Mouse (Mus musculus) hindbrain, embryonic 12.5 days (tissue): ENCODE measurements around the gene Sytl2. TPM values are rescaled to one million over a fixed set of nuclear protein-coding genes. Genes with fewer than 3 reads are reported as not detected.

Source experiments
- ATAC-seq: fragments of 200-750 bp; cut with Nextera tagmentation; 2 replicates; pipeline ENCODE4 v1.8.0; 2017; ENCODE audit warnings: moderate TSS enrichment; ENCODE audit not compliant: low FRiP score
- H3K27ac ChIP-seq: fragments of 300-500 bp; sonication (generic); 2 replicates; pipeline ENCODE4 v1.5.1; 2016; ENCODE audit warnings: mild to moderate bottlenecking
- H3K27me3 ChIP-seq: fragments of 300-500 bp; sonication (generic); 2 replicates; pipeline ENCODE4 v1.6.1; 2016; ENCODE audit warnings: mild to moderate bottlenecking
- H3K36me3 ChIP-seq: fragments of 300-500 bp; sonication (generic); 2 replicates; pipeline ENCODE4 v1.6.1; 2016; ENCODE audit warnings: mild to moderate bottlenecking
- H3K4me1 ChIP-seq: fragments of 300-500 bp; sonication (generic); 2 replicates; pipeline ENCODE4 v1.6.1; 2016
- H3K4me2 ChIP-seq: fragments of 300-500 bp; sonication (generic); replicated peaks from 2 replicates; pipeline ENCODE4 v1.6.1; 2016; ENCODE audit warnings: mild to moderate bottlenecking
- H3K4me3 ChIP-seq: fragments of 300-500 bp; sonication (generic); 2 replicates; pipeline ENCODE4 v1.5.1; 2016; ENCODE audit warnings: mild to moderate bottlenecking
- H3K9ac ChIP-seq: fragments of 300-500 bp; sonication (generic); 2 replicates; pipeline ENCODE4 v1.6.1; 2016; ENCODE audit warnings: mild to moderate bottlenecking, moderate library complexity
- H3K9me3 ChIP-seq: fragments of 300-500 bp; sonication (generic); replicated peaks from 2 replicates; pipeline ENCODE4 v1.6.1; 2016; ENCODE audit warnings: mild to moderate bottlenecking
- WGBS: fragments of 180-500 bp; shearing (Covaris S2); methylation state at CpG from one replicate; pipeline ENCODE4 v1.1.7; 2016; 5-methylcytosine and 5-hydroxymethylcytosine counted together
- polyA plus RNA-seq: library from polyadenylated mRNA; unstranded; fragments of >200 nt; fragmentation: Nextera tagmentation; extraction: Ambion mirVana; gene quantifications from 2 replicates; pipeline ENCODE4 v1.2.1, GENCODE M21; 2016

Gene Sytl2
- polyA plus RNA-seq, 1 experiment from 2014 or later, result 5.6 TPM

DNA sequence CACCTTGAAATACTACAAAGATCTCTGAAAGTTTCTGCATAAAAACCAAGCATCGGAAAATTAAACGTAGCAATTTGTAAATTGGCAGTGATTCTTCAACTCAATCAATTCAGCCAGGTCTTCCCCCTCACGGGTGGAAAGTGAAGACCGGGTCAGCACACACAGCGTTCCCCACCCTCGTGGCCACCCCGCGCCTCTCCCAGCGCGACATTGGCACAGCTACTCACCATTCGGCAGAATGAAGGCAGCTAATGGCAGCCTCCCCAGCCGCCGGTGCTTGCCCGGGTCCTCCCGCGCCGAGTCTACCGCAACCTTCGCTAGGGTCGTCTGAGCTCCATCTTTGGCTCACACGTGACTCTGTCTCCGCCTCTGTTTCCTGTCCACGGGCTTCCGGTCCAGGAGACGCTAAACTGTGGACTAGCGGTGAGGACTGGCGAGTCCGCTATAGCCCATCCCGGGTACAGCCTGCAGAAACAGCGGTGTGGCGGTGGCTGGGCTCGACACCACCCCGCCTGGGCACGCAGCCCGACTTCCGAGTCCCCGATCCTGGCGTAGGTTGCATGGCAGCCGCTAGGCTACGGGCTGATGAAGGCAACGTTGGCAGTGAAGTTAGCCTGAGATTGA, 154.9 kb downstream of the Sytl2 start, which contains the start of gene Tmem126a:
Gene Tmem126a (minus strand): TSS at position 385 of the 624 bp plus-strand sequence.
- WGBS, result under 1% methylated on average over 41 of the region's 41 CpGs
- peak; percentile 98 for ATAC-seq
- H3K27ac ChIP-seq, result peak within 1 kb of the TSS; percentile 93

DNA sequence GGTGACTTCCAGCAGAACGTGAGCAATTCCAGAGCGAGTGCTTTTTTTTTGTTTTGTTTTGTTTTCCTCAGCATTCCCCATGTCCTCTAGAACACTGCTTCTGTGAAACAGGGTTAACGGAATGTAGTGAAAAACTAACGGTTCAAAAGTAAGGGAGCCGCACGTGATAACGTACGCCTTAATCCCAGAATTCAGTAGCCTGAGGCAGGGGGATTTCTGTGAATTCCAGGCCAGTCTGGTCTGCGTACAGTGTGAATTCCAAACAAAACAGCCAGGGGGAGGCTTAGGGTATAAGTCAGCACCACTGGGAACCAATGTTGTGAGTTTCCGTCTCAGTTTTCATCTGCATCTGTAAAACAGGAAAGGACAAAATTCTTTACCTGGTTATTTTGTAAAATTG, 155.5 kb downstream of the Sytl2 start:
- Histone ChIP-seq H3K4me3 (peak overlapping the region; percentile 74), H3K9ac (peak overlapping the region; percentile 76), H3K4me2 (peak overlapping the region; percentile 61), H3K36me3 (peaks cover 9% of the 10 kb centered on the region; the same call in 1 of the 2 replicates), H3K9me3 (no peaks in the 10 kb centered on the region), H3K4me1 (peaks cover 14% of the 10 kb centered on the region), H3K27me3 (no peaks in the 10 kb centered on the region), H3K27ac (peak overlapping the region; percentile 93)
- WGBS, result 21% methylated on average over 10 of the region's 10 CpGs
- peak; percentile 80 for ATAC-seq

More for the DNA sequence above, 154.9 kb downstream of the Sytl2 start, which contains the start of gene Tmem126a:
- no peaks in the 10 kb centered on the region for H3K27me3 ChIP-seq
- peaks cover 10% of the 10 kb centered on the region; the same call in 1 of the 2 replicates for H3K36me3 ChIP-seq
- peak within 1 kb of the TSS; percentile 61 for H3K4me2 ChIP-seq
- H3K9ac ChIP-seq, result peak within 1 kb of the TSS; percentile 76
- H3K4me1 ChIP-seq, result peaks cover 14% of the 10 kb centered on the region
- H3K4me3 ChIP-seq, result peak within 1 kb of the TSS; percentile 74
- no peaks in the 10 kb centered on the region for H3K9me3 ChIP-seq

Other genes starting within 250 kb of the Sytl2 start
- 44.8 and 49.0 TPM in 2 replicates for gene Picalm, start 172.0 kb upstream of the Sytl2 start, polyA plus RNA-seq
- gene Ccdc83, start 36.5 kb upstream of the Sytl2 start, polyA plus RNA-seq, result not detected in 2 replicates
- 3.0 and 3.1 TPM in 2 replicates for gene Ccdc89, start 124.3 kb downstream of the Sytl2 start, polyA plus RNA-seq
- gene Crebzf, start 140.5 kb downstream of the Sytl2 start, polyA plus RNA-seq, result 62.7 and 69.4 TPM in 2 replicates
- 101 and 114 TPM in 2 replicates for gene Tmem126a, start 155.0 kb downstream of the Sytl2 start, polyA plus RNA-seq
- 40.0 and 41.9 TPM in 2 replicates for gene Tmem126b, start 173.7 kb downstream of the Sytl2 start, polyA plus RNA-seq
- gene Dlg2, start 174.4 kb downstream of the Sytl2 start, polyA plus RNA-seq, result 5.9 and 6.9 TPM in 2 replicates